Mouse (Mus musculus) midbrain, embryonic 16.5 days (tissue): ENCODE measurements around the gene Abcc12. TPM values are rescaled to one million over a fixed set of nuclear protein-coding genes. Genes with fewer than 3 reads are reported as not detected.

Experiments used
- ATAC-seq: fragments of 200-750 bp; cut with Nextera tagmentation; 2 replicates; pipeline ENCODE4 v1.8.0; 2017; ENCODE audit warnings: moderate TSS enrichment
- H3K27ac ChIP-seq: fragments of 300-500 bp; sonication (generic); 2 replicates; pipeline ENCODE4 v1.5.1; 2014; ENCODE audit warnings: mild to moderate bottlenecking, low read length, mixed read lengths
- H3K27me3 ChIP-seq: fragments of 300-500 bp; sonication (generic); 2 replicates; pipeline ENCODE4 v1.6.1; 2014; ENCODE audit warnings: low read depth, low read length, mixed read lengths; ENCODE audit not compliant: control insufficient read depth, insufficient read depth
- H3K36me3 ChIP-seq: fragments of 300-500 bp; sonication (generic); 2 replicates; pipeline ENCODE4 v1.6.1; 2014; ENCODE audit warnings: mild to moderate bottlenecking, low read length, moderate library complexity, mixed read lengths; ENCODE audit not compliant: control insufficient read depth, insufficient read depth
- H3K4me1 ChIP-seq: fragments of 300-500 bp; sonication (generic); 2 replicates; pipeline ENCODE4 v1.6.1; 2014; ENCODE audit warnings: mild to moderate bottlenecking, low read length, mixed read lengths; ENCODE audit not compliant: control insufficient read depth, insufficient read depth
- H3K4me2 ChIP-seq: fragments of 300-500 bp; sonication (generic); 2 replicates; pipeline ENCODE4 v1.6.1; 2014; ENCODE audit warnings: mild to moderate bottlenecking, low read length, mixed read lengths
- H3K4me3 ChIP-seq: fragments of 300-500 bp; sonication (generic); 2 replicates; pipeline ENCODE4 v1.5.1; 2014; ENCODE audit warnings: low read depth, mild to moderate bottlenecking, low read length, moderate library complexity, mixed read lengths
- H3K9ac ChIP-seq: fragments of 300-500 bp; sonication (generic); 2 replicates; pipeline ENCODE4 v1.6.1; 2014; ENCODE audit warnings: low read depth, low read length, mixed read lengths
- H3K9me3 ChIP-seq: fragments of 300-500 bp; sonication (generic); replicated peaks from 2 replicates; pipeline ENCODE4 v1.6.1; 2014; ENCODE audit warnings: mild to moderate bottlenecking, low read length, mixed read lengths; ENCODE audit not compliant: control insufficient read depth, poor library complexity, severe bottlenecking
- WGBS: fragments of 180-500 bp; shearing (Covaris S2); extraction: QIAGEN DNeasy Blood & Tissue Kit; methylation state at CpG from one replicate; pipeline ENCODE4 v1.1.7; 2014; 5-methylcytosine and 5-hydroxymethylcytosine counted together
- polyA plus RNA-seq: library from polyadenylated mRNA; unstranded; fragments of >200 nt; fragmentation: Nextera tagmentation; extraction: Ambion mirVana; gene quantifications from 2 replicates; pipeline ENCODE4 v1.2.1, GENCODE M21; 2015

The Abcc12 gene
- polyA plus RNA-seq, 1 experiment from 2014 or later: 0.33 TPM

GRCm38 (mm10) chr8:86561737-86562136 is 18.7 kb downstream of the Abcc12 start:
- H3K36me3 ChIP-seq: no peaks in the 10 kb centered on the region
- no peak for ATAC-seq
- no peaks in the 10 kb centered on the region for H3K9me3 ChIP-seq
- H3K9ac ChIP-seq: no peak overlapping the region
- H3K4me3 ChIP-seq: no peak overlapping the region
- no peaks in the 10 kb centered on the region for H3K4me1 ChIP-seq
- H3K27me3 ChIP-seq: no peaks in the 10 kb centered on the region
- H3K27ac ChIP-seq: no peak overlapping the region
- no peak overlapping the region for H3K4me2 ChIP-seq
- WGBS: 22% methylated on average over 1 of the region's 1 CpGs

GRCm38 (mm10) chr8:86560688-86561065 is 19.8 kb downstream of the Abcc12 start:
- Histone ChIP-seq H3K9me3 (no peaks in the 10 kb centered on the region), H3K4me3 (no peak overlapping the region), H3K27me3 (no peaks in the 10 kb centered on the region), H3K4me2 (no peak overlapping the region), H3K27ac (no peak overlapping the region), H3K36me3 (no peaks in the 10 kb centered on the region), H3K9ac (no peak overlapping the region), H3K4me1 (no peaks in the 10 kb centered on the region)
- no peak for ATAC-seq
- 85% methylated on average over 10 of the region's 10 CpGs for WGBS

- WGBS: 85% methylated on average over 15 of the region's 15 CpGs
- Histone ChIP-seq H3K4me2 (no peak overlapping the region), H3K4me3 (no peak overlapping the region), H3K9ac (no peak overlapping the region), H3K27ac (no peak overlapping the region), H3K36me3 (no peaks in the 10 kb centered on the region), H3K9me3 (no peaks in the 10 kb centered on the region), H3K4me1 (no peaks in the 10 kb centered on the region), H3K27me3 (no peaks in the 10 kb centered on the region)
- ATAC-seq: no peak
Observed at GRCm38 (mm10) chr8:86559947-86560687, 20.4 kb downstream of the Abcc12 start.

- H3K4me3 ChIP-seq: no peak overlapping the region
- 77% methylated on average over 15 of the region's 15 CpGs for WGBS
- H3K4me1 ChIP-seq: no peaks in the 10 kb centered on the region
- no peaks in the 10 kb centered on the region for H3K36me3 ChIP-seq
- ATAC-seq: no peak
- no peak overlapping the region for H3K4me2 ChIP-seq
- no peaks in the 10 kb centered on the region for H3K27me3 ChIP-seq
- H3K9me3 ChIP-seq: no peaks in the 10 kb centered on the region
- H3K27ac ChIP-seq: no peak overlapping the region
- H3K9ac ChIP-seq: no peak overlapping the region
Observed at GRCm38 (mm10) chr8:86557186-86558045, 23.1 kb downstream of the Abcc12 start.

GRCm38 (mm10) chr8:86555564-86555963 is 24.9 kb downstream of the Abcc12 start:
- H3K4me1 ChIP-seq: no peaks in the 10 kb centered on the region
- no peak overlapping the region for H3K4me2 ChIP-seq
- H3K9ac ChIP-seq: no peak overlapping the region
- H3K27ac ChIP-seq: no peak overlapping the region
- no peak overlapping the region for H3K4me3 ChIP-seq
- H3K27me3 ChIP-seq: no peaks in the 10 kb centered on the region
- no peaks in the 10 kb centered on the region for H3K9me3 ChIP-seq
- no peak for ATAC-seq
- WGBS: 87% methylated on average over 2 of the region's 2 CpGs
- no peaks in the 10 kb centered on the region for H3K36me3 ChIP-seq

- Histone ChIP-seq H3K4me2 (no peak overlapping the region), H3K4me1 (no peaks in the 10 kb centered on the region), H3K27ac (no peak overlapping the region), H3K36me3 (no peaks in the 10 kb centered on the region), H3K27me3 (no peaks in the 10 kb centered on the region), H3K4me3 (no peak overlapping the region), H3K9me3 (no peaks in the 10 kb centered on the region), H3K9ac (no peak overlapping the region)
- no peak for ATAC-seq
- WGBS: 88% methylated on average over 12 of the region's 12 CpGs
Observed at GRCm38 (mm10) chr8:86554220-86554891, 26.1 kb downstream of the Abcc12 start.

GRCm38 (mm10) chr8:86550516-86550915 is 30.0 kb downstream of the Abcc12 start:
- H3K27ac ChIP-seq: no peak overlapping the region
- H3K4me3 ChIP-seq: no peak overlapping the region
- no peak for ATAC-seq
- H3K36me3 ChIP-seq: no peaks in the 10 kb centered on the region
- WGBS: 85% methylated on average over 10 of the region's 10 CpGs
- no peaks in the 10 kb centered on the region for H3K4me1 ChIP-seq
- no peak overlapping the region for H3K9ac ChIP-seq
- no peaks in the 10 kb centered on the region for H3K9me3 ChIP-seq
- H3K4me2 ChIP-seq: no peak overlapping the region
- H3K27me3 ChIP-seq: no peaks in the 10 kb centered on the region

- no peaks in the 10 kb centered on the region for H3K4me1 ChIP-seq
- no peak overlapping the region for H3K9ac ChIP-seq
- H3K4me2 ChIP-seq: no peak overlapping the region
- no peaks in the 10 kb centered on the region for H3K9me3 ChIP-seq
- no peak for ATAC-seq
- no peak overlapping the region for H3K4me3 ChIP-seq
- no peaks in the 10 kb centered on the region for H3K36me3 ChIP-seq
- no peak overlapping the region for H3K27ac ChIP-seq
- WGBS: 88% methylated on average over 1 of the region's 1 CpGs
- no peaks in the 10 kb centered on the region for H3K27me3 ChIP-seq
Observed at GRCm38 (mm10) chr8:86546001-86546400, 34.5 kb downstream of the Abcc12 start.

GRCm38 (mm10) chr8:86540906-86541305 is 39.6 kb downstream of the Abcc12 start:
- ATAC-seq: no peak
- no peaks in the 10 kb centered on the region for H3K9me3 ChIP-seq
- H3K9ac ChIP-seq: no peak overlapping the region
- 96% methylated on average over 6 of the region's 6 CpGs for WGBS
- H3K4me3 ChIP-seq: no peak overlapping the region
- peaks cover 6% of the 10 kb centered on the region for H3K4me1 ChIP-seq
- H3K27me3 ChIP-seq: no peaks in the 10 kb centered on the region
- H3K4me2 ChIP-seq: no peak overlapping the region
- H3K27ac ChIP-seq: no peak overlapping the region
- H3K36me3 ChIP-seq: no peaks in the 10 kb centered on the region
